In genomic region chr9:83433661-83434060, GRCm38 (mm10) we compare ENCODE assay signal across 9 mouse cellular contexts. TPM values are rescaled to one million over a fixed set of nuclear protein-coding genes. Genes with fewer than 3 reads are reported as not detected.
DNase-seq lines count a peak whose midpoint lies in the region; ATAC-seq and TF ChIP-seq lines count a peak whose summit lies in the region.
"Had no signal": no experiment of that assay in that cellular context is flagged by ENCODE, and none has a peak within 500 bp of the region (broad histone marks: within the 10 kb centered on the region; RNA-seq: fewer than 3 reads in every experiment).

No protein-coding gene starts in this region.

- WGBS in kidney, postnatal 0 days: 73% methylated on average over 7 of the region's 7 CpGs
- 68% methylated on average over 7 of the region's 7 CpGs for WGBS in kidney, embryonic 15.5 days

- H3K4me1 ChIP-seq in kidney, postnatal 0 days (replicated peaks; ENCODE audit: insufficient read depth, low read length): no peaks in the 10 kb centered on the region
- H3K4me1 ChIP-seq in kidney, embryonic 15.5 days: 0 out of 2 replicates have a peak, but pooled peaks cover 3% of the 10 kb centered on the region
- H3K4me1 ChIP-seq in CH12.LX (ENCODE audit: control insufficient read depth in 1 of 2, insufficient read depth in 2 of 2): peaks cover 3 to 17% of the 10 kb centered on the region in 2 experiments; a peak in 3 of 4 replicates

- H3K9me3 ChIP-seq in kidney, postnatal 0 days (replicated peaks; ENCODE audit: low read length): no peaks in the 10 kb centered on the region
- H3K9me3 ChIP-seq in kidney, embryonic 15.5 days (replicated peaks): no peaks in the 10 kb centered on the region
- H3K9me3 ChIP-seq in CH12.LX (replicated peaks; ENCODE audit: low read length): no peaks in the 10 kb centered on the region
- H3K9me3 ChIP-seq: neural tube, embryonic 13.5 days had no signal

- H3K4me2 ChIP-seq in kidney, postnatal 0 days (ENCODE audit: low read length): no peak overlapping the region
- no peak overlapping the region for H3K4me2 ChIP-seq in kidney, embryonic 15.5 days
- H3K4me2 ChIP-seq in CH12.LX (ENCODE audit: insufficient read depth, low read depth, poor library complexity, severe bottlenecking): no peak overlapping the region
- H3K4me2 ChIP-seq: neural tube, embryonic 13.5 days had no signal

- no peaks in the 10 kb centered on the region for H3K27me3 ChIP-seq in kidney, postnatal 0 days (ENCODE audit: insufficient read depth, low read length)
- H3K27me3 ChIP-seq in kidney, embryonic 15.5 days: no peaks in the 10 kb centered on the region
- H3K27me3 ChIP-seq in CH12.LX (replicated peaks): no peaks in the 10 kb centered on the region
- H3K27me3 ChIP-seq: neural tube, embryonic 13.5 days had no signal

- DNase-seq in kidney, postnatal 0 days (ENCODE audit: low spot score): no peak
- DNase-seq in CH12.LX (ENCODE audit: extremely low read depth): peak; percentile 59
- peak; percentile 29 for DNase-seq in lung, postnatal 10 days
- DNase-seq in thymus, postnatal 25 days: peak; percentile 67
- DNase-seq in gastrocnemius, postnatal 25 days: no peak

- ATAC-seq in kidney, postnatal 0 days (replicated peaks; ENCODE audit: low FRiP score, low read depth): no peak
- no peak for ATAC-seq in kidney, embryonic 15.5 days (replicated peaks; ENCODE audit: low FRiP score)
- ATAC-seq in activated CD4-positive, CD25-positive, alpha-beta regulatory T cell, adult 4 months: peak; percentile 55
- no peak for ATAC-seq in frontal cortex, adult (ENCODE audit: low TSS enrichment)

- H3K27ac ChIP-seq in kidney, postnatal 0 days: no peak overlapping the region
- no peak overlapping the region for H3K27ac ChIP-seq in kidney, embryonic 15.5 days
- H3K27ac ChIP-seq in CH12.LX (ENCODE audit: insufficient read depth, low read depth): no peak overlapping the region
- H3K27ac ChIP-seq: neural tube, embryonic 13.5 days had no signal

- TF ChIP-seq POLR2A in CH12.LX (IDR thresholded peaks at IDR 0.05; ENCODE audit: low read depth, low read length): no peak

- H3K9ac ChIP-seq in kidney, postnatal 0 days (ENCODE audit: low read depth, low read length): no peak overlapping the region
- H3K9ac ChIP-seq in kidney, embryonic 15.5 days: no peak overlapping the region
- H3K9ac ChIP-seq in CH12.LX (ENCODE audit: insufficient read depth, low read depth): no peak overlapping the region
- H3K9ac ChIP-seq: neural tube, embryonic 13.5 days had no signal

- TF ChIP-seq EP300 in CH12.LX (IDR thresholded peaks at IDR 0.05; ENCODE audit: low read length): no peak

- peak; percentile 45; the same call in 1 of the 2 replicates for TF ChIP-seq CTCF in kidney, postnatal 0 days (IDR thresholded peaks at IDR 0.05; ENCODE audit: low read depth)
- peak; percentile 53 to 74 for TF ChIP-seq CTCF in CH12.LX (conservative IDR thresholded peaks at IDR 0.05 in 1 of 2, IDR thresholded peaks at IDR 0.05 in 1 of 2; ENCODE audit: low read depth in 2 of 2, low read length in 2 of 2)

- no peaks in the 10 kb centered on the region; the same call in 1 of the 2 replicates for H3K79me2 ChIP-seq in CH12.LX (replicated peaks; ENCODE audit: control insufficient read depth, extremely low read depth, insufficient read depth, poor library complexity, severe bottlenecking)

- dilution Hi-C loops in CH12.LX (cut with MboI; ENCODE audit: extremely low pct_ligation_motif_present, extremely low pct_unique_long_range_greater_than_20kb, low sequenced_read_pairs): no loop called here

- H3K4me3 ChIP-seq in kidney, postnatal 0 days (replicated peaks; ENCODE audit: low read depth, low read length): no peak overlapping the region
- H3K4me3 ChIP-seq in kidney, embryonic 15.5 days (replicated peaks): no peak overlapping the region
- H3K4me3 ChIP-seq in CH12.LX (replicated peaks in 1 of 3; ENCODE audit: low read depth in 2 of 3, low read length in 2 of 3, poor library complexity in 1 of 3): no peak overlapping the region
- H3K4me3 ChIP-seq: neural tube, embryonic 13.5 days had no signal

- no peaks in the 10 kb centered on the region for H3K36me3 ChIP-seq in kidney, postnatal 0 days (ENCODE audit: insufficient read depth, low read length)
- H3K36me3 ChIP-seq in kidney, embryonic 15.5 days: 0 out of 2 replicates have a peak, but pooled peaks cover 6% of the 10 kb centered on the region
- H3K36me3 ChIP-seq in CH12.LX (replicated peaks in 1 of 2; ENCODE audit: control insufficient read depth in 1 of 2, insufficient read depth in 1 of 2, low read length in 1 of 2): peaks cover 0 to 6% of the 10 kb centered on the region in 2 experiments

- in situ Hi-C loops in CH12.LX (cut with MboI; ENCODE audit: low pct_ligation_motif_present, low pct_unique_long_range_greater_than_20kb, low sequenced_read_pairs): no loop called here

- TF ChIP-seq RAD21 in CH12.LX (IDR thresholded peaks at IDR 0.05; ENCODE audit: low read depth, low read length): peak; percentile 38

TF ChIP-seq in CH12.LX, 34 proteins besides CTCF, POLR2A, EP300 and RAD21:
- TF ChIP-seq SMC3 (IDR thresholded peaks at IDR 0.05; ENCODE audit: low read depth, low read length) (peak; percentile 58), CHD2 (IDR thresholded peaks at IDR 0.05; ENCODE audit: low read length) (peak; percentile 31; the same call in 1 of the 2 replicates), ETS1 (conservative IDR thresholded peaks at IDR 0.05; ENCODE audit: low read depth, low read length) (no peak), MAX (IDR thresholded peaks at IDR 0.05; ENCODE audit: low read length) (no peak)

RNA-seq across cellular contexts. Expression of gene Lca5, which starts 7.3 kb away (rescaled TPM):
- polyA plus RNA-seq in kidney, postnatal 0 days (2015; fragmentation: Nextera tagmentation; extraction: Ambion mirVana): 10.9 and 14.9 TPM in 2 replicates
- 15.3 and 17.9 TPM in 2 replicates for polyA plus RNA-seq in kidney, embryonic 15.5 days (2015; fragmentation: Nextera tagmentation; extraction: Ambion mirVana)
- total RNA-seq in CH12.LX (2012; rRNA removed) (3.3 and 5.5 TPM in 2 replicates), CH12.LX (2014; rRNA removed) (3.1 and 4.1 TPM in 2 replicates)
- polyA plus RNA-seq in CH12.LX (2012; ENCODE audit: insufficient read length, low read depth): 3.4 and 4.1 TPM in 2 replicates
- polyA plus RNA-seq in activated CD4-positive, CD25-positive, alpha-beta regulatory T cell, adult 4 months (2017; shearing (Covaris generic)): 10 to 100 TPM; 10.0 to 18.5 TPM
- total RNA-seq in gastrocnemius, postnatal 25 days (2021): 1 to 10 TPM in 1 of 2 experiments, under 1 TPM in 1; 0.99 to 2.2 TPM

Comparison
In these comparisons a context has a peak if more than half of its experiments do, and no peak if none do; other contexts are left out.
1. DNase-seq: peak in CH12.LX (single experiment), lung, postnatal 10 days (single experiment) and thymus, postnatal 25 days (single experiment); none in kidney, postnatal 0 days (single experiment) and gastrocnemius, postnatal 25 days (single experiment).